Mouse (Mus musculus) kidney, embryonic 14.5 days (tissue): Measurements from ENCODE around the gene Krt81. TPM values are rescaled to one million over a fixed set of nuclear protein-coding genes. Genes with fewer than 3 reads are reported as not detected.

Experiments
- ATAC-seq: fragments of 200-750 bp; cut with Nextera tagmentation; 2 replicates; pipeline ENCODE4 v1.8.0; 2017; ENCODE audit warnings: moderate number of reproducible peaks, mild to moderate bottlenecking, moderate TSS enrichment, moderate library complexity; ENCODE audit not compliant: low FRiP score, low TSS enrichment
- H3K27ac ChIP-seq: fragments of 300-500 bp; sonication (generic); 2 replicates; pipeline ENCODE4 v1.5.1; 2014; ENCODE audit warnings: low read depth, mild to moderate bottlenecking, low read length, moderate library complexity, mixed read lengths
- H3K27me3 ChIP-seq: fragments of 300-500 bp; sonication (generic); 2 replicates; pipeline ENCODE4 v1.6.1; 2014; ENCODE audit warnings: mild to moderate bottlenecking, low read length; ENCODE audit not compliant: control insufficient read depth, insufficient read depth
- H3K36me3 ChIP-seq: fragments of 300-500 bp; sonication (generic); 2 replicates; pipeline ENCODE4 v1.6.1; 2014; ENCODE audit warnings: low read length, mixed read lengths; ENCODE audit not compliant: control insufficient read depth, insufficient read depth
- H3K4me1 ChIP-seq: fragments of 300-500 bp; sonication (generic); 2 replicates; pipeline ENCODE4 v1.6.1; 2014; ENCODE audit warnings: low read length, mixed read lengths; ENCODE audit not compliant: control insufficient read depth, insufficient read depth
- H3K4me2 ChIP-seq: fragments of 300-500 bp; sonication (generic); replicated peaks from 2 replicates; pipeline ENCODE4 v1.6.1; 2014; ENCODE audit warnings: low read depth, mild to moderate bottlenecking, low read length
- H3K4me3 ChIP-seq: fragments of 300-500 bp; sonication (generic); 2 replicates; pipeline ENCODE4 v1.5.1; 2014; ENCODE audit warnings: mild to moderate bottlenecking, low read length
- H3K9ac ChIP-seq: fragments of 300-500 bp; sonication (generic); 2 replicates; pipeline ENCODE4 v1.6.1; 2014; ENCODE audit warnings: low read depth, mild to moderate bottlenecking, low read length, moderate library complexity
- H3K9me3 ChIP-seq: fragments of 300-500 bp; sonication (generic); 2 replicates; pipeline ENCODE4 v1.6.1; 2016; ENCODE audit warnings: low read length; ENCODE audit not compliant: control insufficient read depth
- WGBS: fragments of 180-500 bp; shearing (Covaris S2); extraction: QIAGEN DNeasy Blood & Tissue Kit; methylation state at CpG from one replicate; pipeline ENCODE4 v1.1.7; 2014; 5-methylcytosine and 5-hydroxymethylcytosine counted together
- polyA plus RNA-seq: library from polyadenylated mRNA; unstranded; fragments of >200 nt; fragmentation: Nextera tagmentation; extraction: Ambion mirVana; gene quantifications from 2 replicates; pipeline ENCODE4 v1.2.1, GENCODE M21; 2014

Krt81 gene
- not detected in 2 replicates for polyA plus RNA-seq

DNA sequence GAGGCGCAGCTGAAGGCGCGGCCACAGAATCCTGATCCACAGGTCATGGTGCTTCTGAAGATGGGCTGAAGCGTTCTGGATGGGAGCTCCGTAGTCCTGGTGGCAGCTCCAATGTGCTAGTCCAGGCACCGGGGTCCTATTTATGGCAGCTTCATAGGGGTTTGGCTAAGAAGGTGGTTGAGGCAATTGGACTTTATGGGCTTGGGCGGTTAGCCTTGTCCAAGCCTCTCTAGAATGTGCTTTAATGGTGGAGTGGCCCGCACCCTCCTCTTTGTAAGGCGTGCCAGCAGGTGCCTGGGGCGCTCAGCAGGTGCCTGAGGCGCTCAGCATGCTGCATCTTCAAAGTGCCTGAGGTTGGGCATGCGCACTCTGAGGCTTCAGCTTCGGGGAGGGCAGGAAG lies at the start of gene Krt81:
TSS of gene Krt81 (minus strand) at position 101 of the 400 bp plus-strand sequence.
- no peak for ATAC-seq
- 77% methylated on average over 13 of the region's 13 CpGs for WGBS
- Histone ChIP-seq H3K36me3 (no peaks in the 10 kb centered on the region), H3K9me3 (no peaks in the 10 kb centered on the region), H3K27me3 (no peaks in the 10 kb centered on the region), H3K4me3 (no peak within 1 kb of the TSS), H3K27ac (no peak within 1 kb of the TSS), H3K4me1 (no peaks in the 10 kb centered on the region), H3K9ac (no peak within 1 kb of the TSS), H3K4me2 (no peak within 1 kb of the TSS)

DNA sequence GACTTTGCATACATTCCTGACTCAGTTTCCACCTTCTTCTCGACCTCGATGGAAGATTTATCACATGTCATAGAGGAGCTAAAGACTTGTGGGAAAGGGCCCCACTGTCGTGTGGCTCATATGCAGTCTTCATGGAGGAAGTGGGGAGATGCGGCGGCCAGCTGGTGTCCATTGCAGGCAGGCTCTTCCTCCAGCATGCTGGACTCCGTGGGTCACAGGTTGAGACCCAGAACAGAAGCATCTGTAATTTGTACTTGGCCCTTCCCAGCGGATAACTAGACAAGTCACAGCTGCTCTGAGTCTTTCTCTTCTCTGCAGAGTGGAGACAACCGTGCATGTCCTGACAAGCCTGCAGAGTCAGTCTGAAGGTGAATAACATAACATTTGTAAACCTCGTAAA lies 44.7 kb upstream of the Krt81 start:
- no peak overlapping the region for H3K4me2 ChIP-seq
- 29% methylated on average over 9 of the region's 9 CpGs for WGBS
- no peaks in the 10 kb centered on the region for H3K9me3 ChIP-seq
- H3K4me3 ChIP-seq, result no peak overlapping the region
- no peak overlapping the region for H3K9ac ChIP-seq
- no peak overlapping the region for H3K27ac ChIP-seq
- no peaks in the 10 kb centered on the region for H3K36me3 ChIP-seq
- no peaks in the 10 kb centered on the region for H3K27me3 ChIP-seq
- peaks cover 8% of the 10 kb centered on the region; the same call in 1 of the 2 replicates for H3K4me1 ChIP-seq
- 0 out of 2 replicates have a peak, but pooled peaks have one; percentile 38 for ATAC-seq

GRCm38 (mm10) chr15:101506896-101507758 lies 43.6 kb upstream of the Krt81 start:
- Histone ChIP-seq H3K4me3 (no peak overlapping the region), H3K27ac (no peak overlapping the region), H3K9ac (no peak overlapping the region), H3K4me2 (no peak overlapping the region), H3K27me3 (no peaks in the 10 kb centered on the region), H3K9me3 (no peaks in the 10 kb centered on the region), H3K4me1 (peaks cover 8% of the 10 kb centered on the region; the same call in 1 of the 2 replicates), H3K36me3 (no peaks in the 10 kb centered on the region)
- ATAC-seq, result peak; percentile 44
- WGBS, result 29% methylated on average over 14 of the region's 14 CpGs

DNA sequence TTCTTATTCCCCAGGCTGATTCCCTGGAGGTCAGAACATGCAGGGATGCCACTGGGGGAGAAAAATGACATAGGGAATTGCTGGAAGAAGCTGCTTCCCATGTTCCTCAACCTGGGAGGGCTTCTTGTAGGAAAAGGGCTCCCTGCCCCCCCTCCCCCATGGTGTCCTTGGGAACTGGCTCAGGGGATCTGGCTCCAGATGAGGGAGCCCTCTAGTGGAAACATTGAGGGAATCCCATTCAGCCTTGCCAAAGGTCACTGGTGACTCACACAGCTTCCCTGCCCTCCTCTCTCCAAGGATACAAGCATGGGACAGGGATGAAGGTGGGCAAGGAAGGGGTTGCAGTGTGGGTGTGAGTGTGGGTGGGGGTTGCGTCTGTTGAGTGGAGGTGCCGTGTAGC lies 33.6 kb upstream of the Krt81 start:
- no peak overlapping the region for H3K4me2 ChIP-seq
- 81% methylated on average over 2 of the region's 2 CpGs for WGBS
- H3K9ac ChIP-seq, result no peak overlapping the region
- no peak overlapping the region for H3K27ac ChIP-seq
- ATAC-seq, result no peak
- H3K27me3 ChIP-seq, result no peaks in the 10 kb centered on the region
- H3K36me3 ChIP-seq, result no peaks in the 10 kb centered on the region
- no peaks in the 10 kb centered on the region for H3K4me1 ChIP-seq
- H3K9me3 ChIP-seq, result no peaks in the 10 kb centered on the region
- H3K4me3 ChIP-seq, result no peak overlapping the region

DNA sequence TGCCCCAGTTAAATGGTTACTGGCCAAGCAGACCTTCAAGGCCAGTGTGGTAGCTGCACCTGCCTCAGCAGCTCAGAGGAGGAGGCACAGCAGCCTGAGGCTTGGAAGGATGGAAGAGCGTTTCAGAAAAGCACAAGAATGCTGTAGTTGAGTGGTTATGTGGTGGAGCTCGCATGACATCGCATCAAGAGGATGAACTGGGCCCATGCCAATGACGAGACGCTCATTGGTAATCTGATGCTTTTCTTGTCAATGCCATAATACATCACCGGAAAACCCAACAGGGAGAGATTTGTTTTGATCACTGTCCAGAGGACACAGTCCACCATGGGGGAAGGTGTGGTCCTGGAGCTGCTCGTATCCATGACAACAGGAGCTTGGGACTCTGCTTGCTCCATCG lies 31.7 kb upstream of the Krt81 start:
- no peak overlapping the region for H3K4me3 ChIP-seq
- no peaks in the 10 kb centered on the region for H3K4me1 ChIP-seq
- H3K9ac ChIP-seq, result no peak overlapping the region
- no peaks in the 10 kb centered on the region for H3K9me3 ChIP-seq
- WGBS, result 70% methylated on average over 8 of the region's 8 CpGs
- H3K27ac ChIP-seq, result no peak overlapping the region
- H3K4me2 ChIP-seq, result no peak overlapping the region
- ATAC-seq, result no peak
- H3K27me3 ChIP-seq, result no peaks in the 10 kb centered on the region
- H3K36me3 ChIP-seq, result no peaks in the 10 kb centered on the region

- no peak overlapping the region for H3K4me2 ChIP-seq
- no peaks in the 10 kb centered on the region for H3K9me3 ChIP-seq
- H3K9ac ChIP-seq, result no peak overlapping the region
- H3K27me3 ChIP-seq, result no peaks in the 10 kb centered on the region
- H3K36me3 ChIP-seq, result no peaks in the 10 kb centered on the region
- no peaks in the 10 kb centered on the region for H3K4me1 ChIP-seq
- no peak overlapping the region for H3K27ac ChIP-seq
- H3K4me3 ChIP-seq, result no peak overlapping the region
- 54% methylated on average over 1 of the region's 1 CpGs for WGBS
- ATAC-seq, result no peak
These were observed 30.7 kb upstream of the Krt81 start for GRCm38 (mm10) chr15:101494203-101494602.

- H3K27me3 ChIP-seq, result no peaks in the 10 kb centered on the region
- WGBS, result 93% methylated on average over 6 of the region's 6 CpGs
These were observed 30.2 kb upstream of the Krt81 start for GRCm38 (mm10) chr15:101493713-101494112.

DNA sequence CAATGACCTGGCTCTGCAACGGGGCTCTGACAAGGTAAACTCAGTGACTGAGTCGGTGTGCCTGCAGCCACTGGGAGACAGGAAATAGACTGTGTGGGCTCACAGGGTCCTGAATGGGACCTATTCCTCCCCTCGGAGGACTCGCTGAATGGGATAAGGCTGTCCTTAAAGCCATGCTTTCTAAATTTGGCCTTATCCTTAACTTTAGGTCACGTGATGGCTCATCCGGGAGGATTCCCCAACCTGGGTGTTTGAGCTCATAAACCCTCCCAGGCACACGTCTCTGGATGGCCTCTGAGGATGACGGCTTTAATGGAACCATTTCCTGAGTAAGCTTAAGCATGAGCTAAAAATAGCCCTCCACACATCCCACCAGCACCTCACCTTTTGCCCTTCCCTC lies 29.2 kb upstream of the Krt81 start:
- Histone ChIP-seq H3K4me1 (no peaks in the 10 kb centered on the region), H3K9me3 (no peaks in the 10 kb centered on the region), H3K9ac (no peak overlapping the region), H3K4me2 (no peak overlapping the region), H3K4me3 (no peak overlapping the region), H3K27me3 (no peaks in the 10 kb centered on the region), H3K27ac (no peak overlapping the region), H3K36me3 (no peaks in the 10 kb centered on the region)
- WGBS, result 24% methylated on average over 8 of the region's 8 CpGs
- ATAC-seq, result no peak

More at GRCm38 (mm10) chr15:101493713-101494112, 30.2 kb upstream of the Krt81 start:
- no peak overlapping the region for H3K9ac ChIP-seq
- H3K9me3 ChIP-seq, result no peaks in the 10 kb centered on the region
- no peak overlapping the region for H3K27ac ChIP-seq
- no peak overlapping the region for H3K4me2 ChIP-seq
- no peak for ATAC-seq
- no peaks in the 10 kb centered on the region for H3K4me1 ChIP-seq
- H3K36me3 ChIP-seq, result no peaks in the 10 kb centered on the region
- no peak overlapping the region for H3K4me3 ChIP-seq

DNA sequence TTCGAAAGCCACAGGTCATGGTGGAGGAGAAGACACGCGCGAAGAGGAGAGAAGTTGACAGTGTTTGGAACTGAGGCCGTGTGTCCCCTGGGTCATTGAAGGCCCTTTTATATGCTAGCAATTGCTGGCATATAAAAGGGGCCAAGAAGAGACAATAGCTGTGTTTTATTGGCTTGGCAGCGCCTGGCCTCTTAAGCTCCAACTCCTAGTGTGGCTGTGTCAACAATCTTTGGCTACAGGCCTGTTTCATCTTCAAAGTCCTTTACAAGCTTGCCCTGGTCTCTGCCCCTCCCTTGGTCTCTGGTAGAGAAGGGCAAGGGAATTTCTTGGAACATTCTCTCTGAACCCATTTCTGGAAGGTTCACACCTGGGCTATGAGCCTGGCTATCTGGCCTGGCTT lies 27.9 kb upstream of the Krt81 start, which contains the start of gene Krt83:
TSS of gene Krt83 (minus strand) at position 82 of the 400 bp plus-strand sequence.
- Histone ChIP-seq H3K27ac (no peak within 1 kb of the TSS), H3K4me2 (no peak within 1 kb of the TSS), H3K9ac (no peak within 1 kb of the TSS), H3K9me3 (no peaks in the 10 kb centered on the region), H3K27me3 (no peaks in the 10 kb centered on the region), H3K4me1 (no peaks in the 10 kb centered on the region), H3K4me3 (no peak within 1 kb of the TSS), H3K36me3 (no peaks in the 10 kb centered on the region)
- 43% methylated on average over 6 of the region's 6 CpGs for WGBS
- ATAC-seq, result no peak
